Mouse (Mus musculus) cerebral cortex, adult 2 months (tissue): ENCODE measurements around the gene Tmtc4.

Source experiments
- WGBS: fragments of 180-500 bp; shearing (Covaris S2); methylation state at CpG from one replicate; pipeline ENCODE4 v1.1.7; 2018; 5-methylcytosine and 5-hydroxymethylcytosine counted together

Gene Tmtc4

DNA sequence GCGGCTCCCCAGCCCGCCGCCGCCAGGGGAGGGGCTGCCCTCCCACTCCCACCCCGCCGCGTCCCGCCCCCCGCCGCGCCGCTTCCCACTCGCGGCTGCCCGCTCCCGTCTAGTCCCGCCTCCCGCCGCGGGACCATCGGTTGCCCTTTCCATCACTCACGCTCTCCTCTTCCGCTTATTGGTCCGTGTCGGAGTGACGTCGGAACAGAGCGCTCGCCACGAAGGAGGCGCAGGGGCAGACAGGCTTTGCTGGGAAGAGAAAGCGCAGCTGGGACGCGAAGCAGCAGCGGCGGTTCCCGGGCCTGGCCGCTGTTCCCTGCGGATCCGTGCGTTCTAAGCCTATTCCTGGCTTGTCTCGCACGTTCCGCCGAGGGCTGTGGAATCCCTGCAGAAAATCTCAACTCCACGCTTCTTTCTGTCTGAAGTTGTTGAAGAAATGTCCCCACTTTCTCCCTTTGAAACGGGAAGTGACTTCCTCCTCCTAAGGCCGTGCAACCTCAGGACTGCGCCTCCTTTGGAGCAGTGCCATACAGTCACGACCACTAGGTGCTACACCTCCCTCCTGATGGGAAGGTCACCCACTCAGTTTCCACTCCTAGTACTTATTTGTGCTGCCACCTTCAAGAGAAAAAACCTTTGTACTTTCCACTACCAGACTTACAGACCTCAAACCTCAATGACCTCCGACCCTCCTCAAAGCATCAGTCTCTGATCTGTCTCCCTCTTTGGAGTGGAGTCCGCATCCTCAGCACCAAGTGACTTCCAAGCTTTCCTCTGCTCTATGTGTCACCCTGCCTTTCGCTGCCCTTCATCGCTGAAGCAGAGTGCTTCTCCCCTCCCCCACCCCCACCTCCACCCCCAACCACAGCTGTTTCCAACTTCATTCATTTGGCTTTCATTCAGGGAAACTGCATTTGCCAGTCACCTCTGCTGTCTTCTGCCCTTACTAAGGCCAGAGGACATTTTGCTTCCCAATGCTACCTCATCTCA is at the start of gene Tmtc4:
Tmtc4 (minus strand) TSS at position 810 of the 990 bp plus-strand sequence.
- WGBS, result 2% methylated on average over 49 of the region's 54 CpGs

DNA sequence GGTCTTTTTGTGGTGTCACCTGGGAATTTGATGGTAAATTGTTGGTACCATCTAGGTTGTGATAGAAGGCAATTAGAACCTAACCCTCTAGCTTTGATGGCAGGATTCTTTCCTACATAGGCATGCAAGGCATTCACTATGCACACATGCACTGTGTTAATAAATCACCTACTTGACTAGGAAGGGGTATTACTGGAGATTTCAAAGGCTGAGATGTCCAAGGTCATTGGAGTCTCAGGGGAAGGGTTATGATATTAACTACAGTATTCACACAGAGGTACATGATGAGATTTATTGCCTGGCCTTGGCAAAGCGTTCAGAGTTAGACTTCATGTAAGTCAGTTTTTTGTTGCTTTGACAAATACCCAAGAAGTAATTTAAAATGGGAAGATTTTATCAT is 48.6 kb upstream of the Tmtc4 start:
- WGBS, result 98% methylated on average over 1 of the region's 1 CpGs

DNA sequence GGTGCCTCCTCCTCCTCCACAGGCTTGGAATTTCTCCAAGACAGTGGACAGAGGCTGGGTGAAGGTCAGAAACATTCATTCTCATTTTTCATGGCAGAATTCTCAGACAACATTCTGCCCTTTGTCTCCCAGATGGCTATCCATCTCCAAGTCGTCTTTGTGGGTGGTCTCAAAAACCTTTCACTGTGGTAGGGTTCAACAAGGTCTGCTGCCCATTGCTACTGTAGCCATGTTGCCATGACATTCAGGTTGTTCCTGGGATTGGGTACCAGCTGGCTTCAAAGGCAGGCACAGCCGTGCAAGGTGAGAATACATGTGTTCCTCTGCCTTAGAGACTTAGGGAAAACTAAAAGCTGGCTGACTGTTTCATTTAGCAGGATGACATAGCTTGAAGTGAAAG is 44.0 kb upstream of the Tmtc4 start:
- WGBS, result 68% methylated on average over 2 of the region's 2 CpGs

DNA sequence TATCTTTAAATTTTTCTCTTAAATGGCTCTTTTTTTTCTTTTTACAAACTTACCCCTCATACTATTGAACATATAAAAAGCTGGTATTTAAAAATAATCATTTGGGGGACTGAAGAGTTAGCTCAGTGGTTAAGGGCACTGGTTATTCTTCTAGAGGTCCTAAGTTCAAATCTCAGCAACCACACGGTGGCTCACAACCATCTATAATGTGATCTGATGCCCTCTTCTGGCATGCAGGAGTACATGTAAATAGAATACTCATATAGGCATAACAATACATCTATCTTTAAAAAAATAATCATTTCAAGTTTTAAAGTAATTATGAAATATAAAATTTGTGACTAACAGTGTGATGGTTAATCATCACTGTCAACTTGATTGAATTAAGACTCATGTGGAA is 32.5 kb upstream of the Tmtc4 start:
- 91% methylated on average over 1 of the region's 1 CpGs for WGBS

DNA sequence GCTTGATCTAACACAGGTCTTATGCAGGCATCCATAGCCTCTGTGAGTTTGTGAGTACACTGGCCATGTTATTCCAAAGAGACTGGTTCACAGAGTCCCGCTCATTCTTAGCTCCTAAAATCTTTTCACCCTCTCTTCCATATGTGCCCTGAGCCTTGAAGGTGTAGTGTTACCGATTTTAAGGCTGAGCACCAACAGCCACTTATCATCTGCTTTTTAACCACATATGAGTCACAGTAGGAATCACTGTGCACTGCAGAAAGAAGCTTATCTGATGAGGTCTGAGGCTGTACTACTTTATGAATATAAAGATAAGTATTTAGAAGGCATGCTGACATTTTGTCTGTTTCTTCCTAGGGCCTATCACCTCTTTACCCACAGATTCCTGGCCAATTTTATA is 31.9 kb upstream of the Tmtc4 start:
- 93% methylated on average over 2 of the region's 2 CpGs for WGBS

DNA sequence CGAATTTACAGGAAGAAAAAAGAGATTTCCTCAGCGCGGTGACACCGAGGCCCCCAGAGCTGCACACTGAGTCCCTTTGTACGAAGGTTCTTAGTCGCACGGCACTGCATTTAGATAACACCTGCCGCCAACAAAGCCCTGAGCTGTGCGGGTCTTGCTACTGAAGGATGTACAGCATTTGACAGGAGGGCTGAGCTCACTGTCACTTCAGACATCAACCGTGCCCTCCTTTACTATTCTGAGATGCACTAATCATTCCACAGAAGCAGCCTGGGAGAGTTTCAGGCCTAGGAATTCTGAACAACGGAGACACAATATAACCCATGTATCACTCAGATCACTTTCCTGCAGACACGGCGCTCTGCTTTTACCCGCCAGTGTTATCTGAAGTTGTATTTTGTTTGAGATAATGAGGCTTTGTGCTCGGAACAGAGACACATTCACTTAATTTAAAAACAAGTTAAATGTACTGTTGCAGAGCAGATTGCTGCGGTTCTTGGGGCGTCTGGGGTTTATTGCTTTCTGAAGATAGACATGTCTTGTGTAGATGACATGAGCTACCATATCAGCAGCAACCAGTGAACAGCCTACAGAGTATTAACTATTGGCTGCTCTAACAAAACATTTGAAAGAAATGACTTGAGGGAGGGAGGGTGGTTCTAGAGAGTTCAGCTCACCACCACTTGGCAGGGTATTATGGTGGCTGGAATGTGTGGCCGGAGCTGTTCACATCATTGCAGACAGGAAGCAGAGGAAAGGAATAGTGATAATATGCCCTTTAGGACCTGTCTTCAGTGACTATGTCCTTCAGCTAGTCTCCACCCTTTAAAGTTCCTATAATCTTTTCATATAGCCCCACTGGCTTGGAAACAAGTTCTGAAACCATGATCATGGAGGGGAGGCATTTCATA is 25.5 kb upstream of the Tmtc4 start:
- 70% methylated on average over 18 of the region's 18 CpGs for WGBS

DNA sequence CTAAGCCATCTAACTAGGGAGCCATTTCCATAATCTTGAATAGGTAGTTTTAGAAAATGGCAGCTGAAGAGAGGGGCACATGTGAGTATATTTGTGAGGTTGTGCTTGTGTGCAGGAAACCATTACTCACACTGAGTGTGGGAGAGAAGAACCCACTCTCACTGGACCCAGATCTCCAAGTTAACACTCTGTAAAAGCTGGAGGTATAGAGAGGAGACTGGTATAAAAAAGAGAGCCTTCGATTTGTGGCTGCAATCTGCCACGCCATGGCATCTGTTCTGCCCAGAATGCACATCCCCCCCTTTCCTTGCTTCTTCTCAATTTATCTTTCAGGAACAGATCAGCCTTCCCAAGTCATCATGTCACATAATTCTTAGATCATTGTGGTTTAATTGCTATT is 24.8 kb upstream of the Tmtc4 start:
- WGBS, result 56% methylated on average over 2 of the region's 2 CpGs

DNA sequence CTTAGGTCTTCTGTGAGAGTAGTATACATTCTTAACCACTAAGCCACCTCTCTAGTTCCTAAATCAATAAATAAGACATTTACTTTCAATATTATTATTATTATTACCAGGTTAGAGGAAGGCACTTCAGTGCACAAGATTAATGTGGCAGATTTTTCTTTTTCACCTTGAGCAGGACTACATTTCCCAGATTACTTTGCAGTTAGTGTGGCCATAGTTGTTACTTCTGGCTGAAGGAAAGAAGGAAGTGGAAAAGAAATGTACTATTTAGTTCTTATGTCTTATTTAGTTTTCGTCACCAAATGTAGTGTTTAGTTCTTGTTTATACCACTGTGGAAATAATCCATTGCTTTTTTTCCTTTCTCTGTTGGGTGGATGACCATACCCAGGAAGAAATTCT is 19.9 kb upstream of the Tmtc4 start:
- WGBS, result 98% methylated on average over 1 of the region's 1 CpGs

DNA sequence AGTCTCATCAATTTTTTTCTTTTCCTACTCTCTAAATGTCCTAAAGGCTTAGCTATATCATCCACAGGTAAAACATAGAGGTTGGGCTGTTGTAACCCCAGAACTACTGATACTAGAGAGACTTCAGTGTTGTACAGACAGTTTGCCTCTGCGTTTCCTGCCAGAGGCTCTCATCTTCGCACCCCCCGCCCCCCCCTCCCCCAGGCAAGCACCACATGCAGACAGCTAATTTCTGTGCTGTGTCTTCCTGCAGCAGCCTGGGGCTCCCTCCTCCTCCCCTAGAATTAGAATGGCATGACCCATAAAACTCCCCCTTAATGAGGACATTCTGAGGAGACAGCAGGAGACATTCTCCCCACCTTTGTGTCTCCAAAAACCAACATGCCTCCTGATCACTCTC is 17.6 kb upstream of the Tmtc4 start:
- 67% methylated on average over 3 of the region's 3 CpGs for WGBS

DNA sequence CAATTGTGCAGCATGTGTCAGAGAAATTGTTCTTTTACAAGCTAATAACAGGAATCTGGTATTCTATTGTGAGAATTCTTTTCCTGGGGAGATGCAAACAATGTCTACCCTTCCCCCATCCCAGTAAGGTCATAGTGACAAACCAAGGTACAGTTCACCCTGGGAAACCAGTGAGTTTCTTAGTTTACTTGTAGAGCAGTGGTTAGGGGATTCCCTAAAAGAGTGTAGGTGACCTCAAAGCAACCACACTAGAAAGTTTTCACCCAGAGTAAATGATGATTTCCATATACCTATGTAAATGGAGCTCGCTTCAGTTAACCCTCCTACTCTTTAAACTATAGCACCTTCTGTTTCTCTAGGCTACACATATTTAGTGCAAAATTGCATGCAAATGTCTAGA is 13.6 kb upstream of the Tmtc4 start:
- 83% methylated on average over 1 of the region's 1 CpGs for WGBS

DNA sequence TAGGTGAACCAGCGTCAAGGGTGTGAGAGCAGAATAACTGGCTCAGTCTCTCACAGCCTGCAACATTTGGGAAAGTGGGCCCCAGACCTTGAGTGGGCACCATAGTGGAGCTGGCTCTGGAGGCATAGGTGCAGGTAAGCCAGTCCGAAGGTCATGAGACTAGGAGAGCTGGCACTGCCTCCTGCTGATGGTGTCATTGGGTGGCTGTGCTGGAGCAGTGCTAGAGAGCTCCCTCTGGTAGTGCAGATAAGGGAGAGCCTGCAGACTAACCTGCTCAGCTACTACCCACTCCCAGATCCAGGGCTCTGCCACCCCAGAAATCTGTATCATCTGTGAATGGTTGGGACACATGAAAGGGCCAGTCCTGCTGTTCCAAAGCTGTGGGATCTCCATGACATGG is 10.1 kb upstream of the Tmtc4 start:
- WGBS, result 93% methylated on average over 2 of the region's 2 CpGs

DNA sequence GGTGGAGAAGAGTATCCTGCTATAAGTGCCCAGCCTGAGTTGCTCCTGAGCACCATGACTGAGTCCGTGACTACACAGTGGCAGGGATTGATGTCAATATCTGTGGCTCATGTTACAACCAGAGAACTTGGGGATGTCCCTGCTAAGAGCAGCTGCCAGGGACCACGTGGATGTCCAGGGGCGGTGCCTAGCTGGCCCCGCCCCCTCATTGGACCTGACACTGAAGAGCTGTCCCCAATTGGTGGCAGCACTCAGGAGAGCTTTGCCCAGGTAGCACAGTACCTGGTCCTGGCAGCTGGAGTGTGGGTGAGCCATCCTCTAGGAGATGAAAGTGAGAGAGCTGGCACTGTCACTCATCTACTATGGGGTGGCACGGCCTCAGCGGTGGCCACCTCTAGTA is 9.1 kb upstream of the Tmtc4 start:
- 71% methylated on average over 6 of the region's 6 CpGs for WGBS

DNA sequence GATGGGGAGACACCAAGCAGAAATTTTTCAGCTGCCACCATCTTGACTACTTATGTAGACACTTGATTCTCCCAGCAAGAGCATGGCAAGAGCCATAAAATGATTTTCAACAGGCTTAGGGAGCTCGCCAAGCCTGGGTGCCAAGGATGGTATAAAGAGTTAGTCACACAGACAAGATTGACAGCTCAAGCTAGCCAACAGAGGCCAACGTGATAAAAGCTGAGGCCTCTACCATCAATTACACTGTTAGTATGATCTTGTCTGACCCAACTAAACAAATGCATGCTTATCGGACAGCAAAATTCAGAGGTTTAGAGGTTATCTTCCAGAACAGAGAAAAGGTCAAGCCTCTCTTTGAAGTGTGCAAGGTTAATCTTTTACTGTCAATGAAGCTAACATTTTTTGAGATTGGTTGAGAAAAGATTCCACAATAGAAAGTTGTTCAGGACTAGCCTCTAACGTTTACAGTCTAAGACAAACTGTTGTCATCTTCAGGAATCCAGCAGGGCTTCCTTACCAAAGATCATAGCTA is 6.8 kb upstream of the Tmtc4 start:
- WGBS, result 82% methylated on average over 4 of the region's 4 CpGs

DNA sequence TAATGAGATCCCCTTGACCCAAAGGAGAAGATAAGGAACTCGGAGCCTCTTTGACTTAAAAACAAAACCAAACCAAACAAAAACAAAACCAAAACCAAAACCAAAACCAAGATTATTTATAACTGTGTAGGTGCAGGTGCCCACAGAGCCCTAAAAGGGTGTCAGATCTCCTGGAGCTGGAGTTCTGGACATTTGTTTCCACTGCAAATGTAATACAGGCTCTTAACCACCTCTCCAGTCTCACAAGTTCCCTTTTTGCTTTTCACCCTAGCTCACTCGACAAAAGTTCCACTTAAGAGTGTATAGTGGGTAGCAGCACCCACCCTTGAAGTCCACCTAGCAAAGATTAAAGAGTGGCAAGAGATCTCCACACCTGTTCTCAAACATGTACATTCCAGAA is 2.6 kb upstream of the Tmtc4 start:
- 68% methylated on average over 2 of the region's 2 CpGs for WGBS

DNA sequence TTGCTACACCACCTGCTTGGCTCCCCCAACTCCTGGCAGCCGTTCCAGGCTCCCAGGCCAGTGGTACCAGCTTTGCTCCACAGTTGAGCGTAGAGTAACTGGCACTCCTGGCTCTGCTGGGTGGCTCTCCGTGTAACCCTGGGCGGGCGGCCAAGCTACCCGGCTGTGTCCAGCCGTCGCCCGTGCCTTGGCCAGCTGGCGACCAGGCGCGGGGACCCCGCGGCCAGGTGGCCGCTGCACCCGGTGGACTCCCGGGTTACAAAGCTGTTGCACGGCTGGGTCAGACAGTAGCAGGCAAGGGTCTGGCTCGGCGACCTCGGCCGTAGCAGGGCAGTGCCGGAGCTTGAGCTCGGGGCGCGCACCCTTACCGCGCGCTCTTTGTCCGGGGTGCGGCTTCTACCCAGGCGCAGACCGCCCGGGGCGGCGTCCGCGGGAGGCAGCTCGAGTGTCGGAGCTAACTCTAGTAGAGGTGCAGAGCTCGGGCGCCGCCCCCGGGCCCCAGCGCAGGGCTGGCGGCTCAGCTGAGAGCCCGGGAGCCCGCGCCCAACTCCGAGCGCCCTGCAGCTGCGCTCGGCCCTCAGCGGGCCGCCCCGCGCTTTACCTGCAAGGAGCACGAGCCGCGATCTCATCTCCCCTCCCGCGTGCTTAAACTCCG is 1.1 kb downstream of the Tmtc4 start:
- WGBS, result under 1% methylated on average over 59 of the region's 63 CpGs

DNA sequence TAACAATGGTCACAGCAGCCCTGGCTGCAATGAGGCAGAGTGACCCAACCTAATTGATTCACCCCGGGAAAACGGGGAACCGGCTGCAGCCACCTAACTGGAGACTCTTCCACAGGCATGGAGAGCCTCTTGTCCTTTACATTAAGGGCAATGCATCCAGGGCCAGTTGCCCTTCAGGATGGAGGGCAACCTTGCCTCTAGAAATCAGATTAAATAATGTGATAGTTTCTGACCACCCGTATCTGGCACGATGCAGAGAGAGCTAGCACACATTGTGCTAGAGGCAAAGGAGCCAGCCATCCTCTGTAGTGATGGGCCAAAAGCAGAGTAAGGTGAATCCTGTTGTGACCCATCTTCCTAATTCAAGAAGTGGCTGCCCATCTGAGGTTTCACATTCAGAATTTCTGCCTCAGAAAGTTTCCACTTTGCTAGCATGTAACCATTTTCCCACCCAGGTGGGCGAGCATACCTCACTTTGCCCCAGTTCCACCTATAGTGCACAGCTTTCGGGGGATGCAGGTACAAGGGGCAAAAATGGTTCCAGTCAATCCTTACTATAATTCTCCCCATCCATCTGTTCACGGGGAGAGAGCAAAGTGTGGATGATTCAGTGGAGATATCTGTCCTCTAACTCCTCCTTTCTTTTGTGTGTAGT is 1.9 kb downstream of the Tmtc4 start:
- 45% methylated on average over 8 of the region's 8 CpGs for WGBS

DNA sequence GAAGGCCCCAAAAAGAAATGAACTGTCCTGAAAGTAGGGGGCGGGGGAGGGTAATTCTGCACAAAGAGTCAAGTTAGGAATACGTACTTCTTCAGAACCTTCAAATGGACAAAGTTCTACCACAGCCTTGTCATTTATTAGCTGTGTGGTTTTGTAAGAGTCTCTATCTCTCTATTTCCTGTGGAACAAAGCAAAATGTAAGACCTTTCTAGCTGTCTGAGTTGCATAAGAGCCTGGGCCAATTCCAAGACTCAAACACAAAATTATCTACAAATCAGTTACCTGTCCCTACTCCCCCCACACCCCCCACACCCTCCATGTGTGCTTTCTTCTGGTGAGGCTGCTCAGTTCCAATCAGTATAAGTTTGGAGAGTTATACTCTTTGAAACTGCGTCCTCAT is 5.0 kb downstream of the Tmtc4 start:
- 93% methylated on average over 3 of the region's 3 CpGs for WGBS

DNA sequence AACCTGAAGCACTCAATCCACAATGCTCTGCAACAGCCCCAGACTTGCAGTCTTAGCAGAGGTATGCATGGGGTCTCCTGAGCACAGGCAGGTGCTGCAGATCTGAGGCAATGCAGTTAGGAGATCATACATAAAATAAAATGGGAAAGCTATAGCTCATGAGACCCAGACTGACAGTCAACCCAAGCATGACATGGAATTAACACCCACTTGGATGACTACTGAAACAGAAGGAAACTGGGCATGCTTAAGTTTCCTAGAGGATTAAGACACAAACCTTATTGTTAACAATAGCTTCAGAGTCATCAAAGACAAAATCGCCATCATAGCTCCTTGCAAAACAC is 6.1 kb downstream of the Tmtc4 start:
- 81% methylated on average over 1 of the region's 1 CpGs for WGBS

DNA sequence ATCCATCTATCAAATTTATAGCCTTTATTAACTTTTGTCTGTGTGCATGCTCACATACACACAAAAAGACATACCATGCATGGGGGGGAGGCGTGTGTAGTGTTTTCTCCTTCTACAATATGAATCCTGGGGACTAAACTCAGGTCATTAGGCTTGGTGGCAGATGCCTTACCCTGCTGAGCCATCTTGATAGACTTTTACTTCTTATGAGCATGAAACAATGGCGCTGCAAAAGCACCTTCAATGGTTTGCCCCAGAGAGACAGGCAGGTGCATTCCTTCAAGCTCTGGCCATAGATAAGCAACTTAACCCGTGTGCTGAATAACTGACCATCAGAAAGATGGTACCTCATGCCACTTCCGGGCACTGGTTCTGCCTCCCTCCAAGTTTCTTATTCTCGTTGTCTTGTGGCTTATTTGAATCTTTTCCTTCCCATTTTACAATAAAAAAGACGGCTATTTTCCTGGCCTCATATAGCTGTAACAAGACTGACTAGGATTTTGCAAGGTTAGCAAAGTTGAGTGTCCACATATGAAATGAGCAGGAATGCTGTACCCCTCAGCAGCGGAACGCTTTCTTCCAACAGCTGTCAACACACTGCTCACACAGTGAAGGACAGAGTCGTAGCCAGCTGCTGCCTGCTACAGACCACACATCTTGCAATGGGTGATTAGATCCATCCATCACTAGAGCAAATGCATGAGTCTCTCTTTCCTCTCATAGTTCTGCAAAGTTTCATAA is 6.6 kb downstream of the Tmtc4 start:
- WGBS, result 90% methylated on average over 9 of the region's 9 CpGs

DNA sequence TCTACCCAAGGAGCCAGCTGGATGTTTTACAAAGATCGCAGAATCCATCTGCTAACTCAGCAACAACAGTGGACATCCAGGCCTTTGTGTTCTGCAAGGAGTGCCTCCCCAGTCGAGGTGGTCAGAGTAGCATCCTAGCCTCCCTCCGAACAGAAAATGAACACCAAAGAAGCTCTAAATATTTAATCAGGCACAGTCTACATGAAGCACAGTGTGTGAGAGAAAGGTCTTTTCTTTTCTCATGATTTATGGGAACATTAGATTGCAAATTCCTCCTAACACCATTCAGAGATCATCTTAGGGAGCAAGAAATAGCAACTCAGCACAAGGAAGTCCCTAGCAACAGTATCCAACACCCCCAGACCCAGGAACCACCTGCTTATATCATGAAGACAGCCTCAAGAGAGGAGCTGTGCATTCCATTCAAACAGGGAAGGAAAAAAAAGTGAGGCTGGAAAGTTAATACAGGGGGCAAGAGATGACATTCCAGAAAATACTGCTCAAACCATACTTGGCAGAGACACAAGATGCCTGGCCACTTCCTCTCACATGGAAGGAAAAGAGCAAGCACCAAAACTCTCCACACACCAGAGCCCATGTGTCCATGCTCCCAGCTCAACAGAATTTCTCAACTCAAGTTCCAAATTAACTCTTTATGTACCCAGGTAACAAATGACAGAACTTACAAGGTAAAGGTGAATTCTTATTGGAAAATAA is 8.8 kb downstream of the Tmtc4 start:
- 52% methylated on average over 3 of the region's 3 CpGs for WGBS
